Mouse (Mus musculus) lung, postnatal 36 days (tissue): ENCODE results near the gene D930048N14Rik.

Experiments used
- DNase-seq: peaks from one replicate; pipeline ENCODE4 v3.0.0; 2022; ENCODE audit warnings: mixed read lengths

The D930048N14Rik gene

DNA sequence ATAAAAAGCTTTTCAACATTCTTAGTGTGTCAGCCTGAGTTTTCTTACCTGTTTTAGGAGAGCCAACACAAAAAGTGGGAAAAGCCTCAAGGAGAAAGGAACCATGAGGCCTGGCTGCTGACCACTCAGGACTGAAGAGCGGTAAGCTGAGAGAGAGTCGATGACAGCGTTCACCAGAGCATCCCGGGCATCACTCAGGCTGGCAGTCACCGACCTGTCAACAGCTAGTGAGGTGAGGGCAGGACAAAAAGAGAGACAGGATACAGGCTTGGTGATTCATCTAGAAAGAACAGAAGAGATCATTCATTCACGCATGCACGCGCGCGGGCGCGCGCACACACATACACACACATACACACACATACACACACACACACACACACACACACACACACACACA, 56.3 kb downstream of the D930048N14Rik start:
- no peak for DNase-seq
